Mouse (Mus musculus): ENCODE data around the gene Adar. TPM values are rescaled to one million over a fixed set of nuclear protein-coding genes. Genes with fewer than 3 reads are reported as not detected.

The Adar gene
- polyA plus RNA-seq (2012; fragmentation: generic; extraction: Trizol), result 10.1 TPM
- long read RNA-seq, experiment 1, partial matches to known transcripts, result 0 of 1 reads
- long read RNA-seq, experiment 1, other reads (novel, unspliced or antisense), result 1 of 1 reads
- long read RNA-seq, experiment 2, full-length matches to known transcripts, result 7 of 21 reads
- long read RNA-seq, experiment 2, partial matches to known transcripts, result 3 of 21 reads
- long read RNA-seq, experiment 2, other reads (novel, unspliced or antisense), result 11 of 21 reads

- Histone ChIP-seq H3K79me3 (ENCODE audit: low read depth) (peaks cover 17% of the 10 kb centered on the region), H3K79me2 (ENCODE audit: control insufficient read depth, insufficient read depth) (peaks cover 47% of the 10 kb centered on the region), H3ac (ENCODE audit: control insufficient read depth, insufficient read length, low read depth) (peak within 1 kb of the TSS; percentile 96), H3K4me3 (ENCODE audit: insufficient read depth, poor library complexity, severe bottlenecking) (peak within 1 kb of the TSS; percentile 68), H3K27me3 (ENCODE audit: control insufficient read depth, insufficient read depth, insufficient read length) (peaks cover 6% of the 10 kb centered on the region), H3K36me3 (ENCODE audit: control insufficient read depth, insufficient read depth) (no peaks in the 10 kb centered on the region)
- TF ChIP-seq MYOD1 (IDR thresholded peaks at IDR 0.05; ENCODE audit: control insufficient read depth, insufficient read length, low read depth) (no peak), CEBPB (IDR thresholded peaks at IDR 0.05; ENCODE audit: low read depth) (no peak), CTCF (IDR thresholded peaks at IDR 0.05; ENCODE audit: control insufficient read depth, insufficient read depth, insufficient read length) (peak; percentile 28), MAX (IDR thresholded peaks at IDR 0.05) (peak; percentile 37), MYOG (IDR thresholded peaks at IDR 0.05; ENCODE audit: control insufficient read depth, extremely low read depth, insufficient read length) (no peak), USF1 (IDR thresholded peaks at IDR 0.05; ENCODE audit: low read depth) (peak; percentile 81), FOSL1 (IDR thresholded peaks at IDR 0.05; ENCODE audit: insufficient read depth, low read length, poor library complexity, severe bottlenecking) (no peak)
Measured at GRCm38 (mm10) chr3:89714359-89715206, at the start of gene Adar. TSS of gene Adar (plus strand) at chr3:89715022.

DNA sequence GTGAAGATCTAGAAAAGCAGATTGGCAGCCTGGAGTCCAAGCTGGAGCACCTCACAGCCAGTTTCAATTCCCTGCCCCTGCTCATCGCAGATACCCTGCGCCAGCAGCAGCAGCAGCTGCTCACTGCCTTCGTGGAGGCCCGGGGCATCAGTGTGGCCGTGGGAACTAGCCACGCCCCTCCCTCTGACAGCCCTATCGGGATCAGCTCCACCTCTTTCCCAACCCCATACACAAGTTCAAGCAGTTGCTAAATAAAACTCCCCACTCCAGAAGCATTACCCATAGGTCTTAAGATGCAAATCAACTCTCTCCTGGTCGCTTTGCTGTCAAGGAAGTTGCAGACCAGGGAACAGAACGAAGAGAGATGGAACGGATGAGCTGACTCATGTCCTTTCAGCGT lies 47.7 kb upstream of the Adar start:
- no peaks in the 10 kb centered on the region for H3K36me3 ChIP-seq (ENCODE audit: control insufficient read depth, insufficient read depth)
- H3K27me3 ChIP-seq (ENCODE audit: control insufficient read depth, insufficient read depth, insufficient read length), result peaks cover 29% of the 10 kb centered on the region
- H3K79me3 ChIP-seq (ENCODE audit: low read depth), result no peaks in the 10 kb centered on the region
- TF ChIP-seq CEBPB (IDR thresholded peaks at IDR 0.05; ENCODE audit: low read depth), result no peak
- no peak for TF ChIP-seq MYOG (IDR thresholded peaks at IDR 0.05; ENCODE audit: control insufficient read depth, extremely low read depth, insufficient read length)
- TF ChIP-seq CTCF (IDR thresholded peaks at IDR 0.05; ENCODE audit: control insufficient read depth, insufficient read depth, insufficient read length), result no peak
- no peak for TF ChIP-seq FOSL1 (IDR thresholded peaks at IDR 0.05; ENCODE audit: insufficient read depth, low read length, poor library complexity, severe bottlenecking)
- no peak for TF ChIP-seq MAX (IDR thresholded peaks at IDR 0.05)
- no peak for TF ChIP-seq MYOD1 (IDR thresholded peaks at IDR 0.05; ENCODE audit: control insufficient read depth, insufficient read length, low read depth)
- TF ChIP-seq USF1 (IDR thresholded peaks at IDR 0.05; ENCODE audit: low read depth), result no peak
- H3ac ChIP-seq (ENCODE audit: control insufficient read depth, insufficient read length, low read depth), result no peak overlapping the region
- H3K79me2 ChIP-seq (ENCODE audit: control insufficient read depth, insufficient read depth), result no peaks in the 10 kb centered on the region
- no peak overlapping the region for H3K4me3 ChIP-seq (ENCODE audit: insufficient read depth, poor library complexity, severe bottlenecking)

DNA sequence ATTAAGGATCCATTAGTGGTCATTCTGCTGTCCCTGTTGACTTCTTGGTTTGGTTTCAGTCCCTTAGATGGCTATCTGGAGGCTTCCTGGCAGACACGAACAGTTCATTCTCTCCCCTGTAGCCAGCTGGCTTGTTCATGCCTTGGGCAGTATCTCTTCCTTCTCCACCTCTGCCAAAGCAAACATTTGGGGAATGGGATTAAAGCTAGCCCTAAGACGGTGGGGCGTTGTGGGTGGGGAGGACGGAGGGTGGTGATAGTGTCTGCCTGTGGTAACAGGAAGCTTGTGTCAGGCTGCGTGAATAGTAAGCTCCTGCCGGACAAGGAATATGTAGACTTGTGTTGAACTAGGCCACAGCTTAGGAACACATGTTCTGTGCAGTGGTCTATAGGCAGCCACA lies 43.5 kb upstream of the Adar start:
- Histone ChIP-seq H3ac (ENCODE audit: control insufficient read depth, insufficient read length, low read depth) (no peak overlapping the region), H3K4me3 (ENCODE audit: insufficient read depth, poor library complexity, severe bottlenecking) (no peak overlapping the region), H3K79me3 (ENCODE audit: low read depth) (no peaks in the 10 kb centered on the region), H3K27me3 (ENCODE audit: control insufficient read depth, insufficient read depth, insufficient read length) (peaks cover 50% of the 10 kb centered on the region), H3K36me3 (ENCODE audit: control insufficient read depth, insufficient read depth) (no peaks in the 10 kb centered on the region), H3K79me2 (ENCODE audit: control insufficient read depth, insufficient read depth) (no peaks in the 10 kb centered on the region)
- TF ChIP-seq CTCF (IDR thresholded peaks at IDR 0.05; ENCODE audit: control insufficient read depth, insufficient read depth, insufficient read length) (no peak), USF1 (IDR thresholded peaks at IDR 0.05; ENCODE audit: low read depth) (no peak), MAX (IDR thresholded peaks at IDR 0.05) (no peak), FOSL1 (IDR thresholded peaks at IDR 0.05; ENCODE audit: insufficient read depth, low read length, poor library complexity, severe bottlenecking) (no peak), MYOD1 (IDR thresholded peaks at IDR 0.05; ENCODE audit: control insufficient read depth, insufficient read length, low read depth) (no peak), CEBPB (IDR thresholded peaks at IDR 0.05; ENCODE audit: low read depth) (no peak)

DNA sequence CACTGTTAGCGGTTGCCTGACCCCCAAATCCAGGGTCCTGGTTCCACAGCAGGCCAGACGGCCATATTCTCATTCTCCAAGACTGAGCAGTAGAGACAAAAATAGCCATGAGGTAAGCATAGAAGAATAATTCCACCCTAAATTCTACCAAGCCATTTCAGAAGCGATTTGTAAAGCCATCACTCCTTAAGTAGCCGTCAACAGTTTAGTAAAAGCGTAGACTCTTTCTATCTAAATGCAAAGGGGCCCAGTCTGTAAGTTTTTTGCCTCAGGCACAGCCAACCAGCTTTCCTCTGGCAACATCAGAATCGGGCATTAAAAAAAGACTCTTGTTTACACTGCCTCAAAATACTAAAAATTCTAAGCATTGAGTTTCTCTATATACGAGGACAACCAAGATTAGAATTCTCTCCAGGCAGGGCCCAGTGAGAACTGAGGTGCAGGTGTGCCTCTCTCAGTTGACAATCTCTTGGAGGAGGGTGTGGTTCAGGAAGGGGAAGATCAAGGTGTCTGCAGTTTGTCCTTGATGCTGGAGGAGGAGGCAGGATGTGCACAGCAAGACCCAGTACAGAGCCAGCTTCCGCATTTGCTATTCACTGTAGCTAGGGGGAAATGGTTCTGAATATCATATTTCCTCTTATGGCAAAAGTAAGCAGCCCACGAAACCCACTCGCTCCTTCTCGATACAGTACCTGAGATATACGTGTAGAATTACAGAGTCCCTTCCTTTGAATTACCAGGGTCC lies 42.1 kb upstream of the Adar start:
- TF ChIP-seq MYOD1 (IDR thresholded peaks at IDR 0.05; ENCODE audit: control insufficient read depth, insufficient read length, low read depth) (no peak), MYOG (IDR thresholded peaks at IDR 0.05; ENCODE audit: control insufficient read depth, extremely low read depth, insufficient read length) (no peak), CTCF (IDR thresholded peaks at IDR 0.05; ENCODE audit: control insufficient read depth, insufficient read depth, insufficient read length) (no peak), FOSL1 (IDR thresholded peaks at IDR 0.05; ENCODE audit: insufficient read depth, low read length, poor library complexity, severe bottlenecking) (no peak), CEBPB (IDR thresholded peaks at IDR 0.05; ENCODE audit: low read depth) (no peak), MAX (IDR thresholded peaks at IDR 0.05) (no peak), USF1 (IDR thresholded peaks at IDR 0.05; ENCODE audit: low read depth) (no peak)
- Histone ChIP-seq H3K36me3 (ENCODE audit: control insufficient read depth, insufficient read depth) (no peaks in the 10 kb centered on the region), H3K4me3 (ENCODE audit: insufficient read depth, poor library complexity, severe bottlenecking) (no peak overlapping the region), H3K27me3 (ENCODE audit: control insufficient read depth, insufficient read depth, insufficient read length) (peaks cover 55% of the 10 kb centered on the region), H3ac (ENCODE audit: control insufficient read depth, insufficient read length, low read depth) (no peak overlapping the region), H3K79me3 (ENCODE audit: low read depth) (no peaks in the 10 kb centered on the region), H3K79me2 (ENCODE audit: control insufficient read depth, insufficient read depth) (no peaks in the 10 kb centered on the region)

- no peak overlapping the region for H3ac ChIP-seq (ENCODE audit: control insufficient read depth, insufficient read length, low read depth)
- H3K4me3 ChIP-seq (ENCODE audit: insufficient read depth, poor library complexity, severe bottlenecking), result no peak overlapping the region
- TF ChIP-seq MYOG (IDR thresholded peaks at IDR 0.05; ENCODE audit: control insufficient read depth, extremely low read depth, insufficient read length) (no peak), CEBPB (IDR thresholded peaks at IDR 0.05; ENCODE audit: low read depth) (no peak), MAX (IDR thresholded peaks at IDR 0.05) (no peak)
- H3K79me3 ChIP-seq (ENCODE audit: low read depth), result no peaks in the 10 kb centered on the region
- no peaks in the 10 kb centered on the region for H3K79me2 ChIP-seq (ENCODE audit: control insufficient read depth, insufficient read depth)
- no peaks in the 10 kb centered on the region for H3K36me3 ChIP-seq (ENCODE audit: control insufficient read depth, insufficient read depth)
- H3K27me3 ChIP-seq (ENCODE audit: control insufficient read depth, insufficient read depth, insufficient read length), result peaks cover 62% of the 10 kb centered on the region
Measured at GRCm38 (mm10) chr3:89677617-89678016, 37.2 kb upstream of the Adar start.

Data from C2C12 (cell line).